Mouse (Mus musculus): ENCODE data around the gene 4930596D02Rik. TPM values are rescaled to one million over a fixed set of nuclear protein-coding genes. Genes with fewer than 3 reads are reported as not detected.

The 4930596D02Rik gene
- total RNA-seq (2021), result not detected in 2 replicates
- long read RNA-seq, experiment 1, result 0 reads
- long read RNA-seq, experiment 2, result 0 reads

- no peak for DNase-seq
Observed at GRCm38 (mm10) chr14:35811878-35812277, at the start of gene 4930596D02Rik. Gene 4930596D02Rik (minus strand): TSS chr14:35811978.

GRCm38 (mm10) chr14:35853254-35853653, 41.5 kb upstream of the 4930596D02Rik start:
- no peak for DNase-seq

GRCm38 (mm10) chr14:35845271-35845670, 33.5 kb upstream of the 4930596D02Rik start:
- DNase-seq, result no peak

GRCm38 (mm10) chr14:35842111-35842721, 30.4 kb upstream of the 4930596D02Rik start:
- DNase-seq, result no peak

DNA sequence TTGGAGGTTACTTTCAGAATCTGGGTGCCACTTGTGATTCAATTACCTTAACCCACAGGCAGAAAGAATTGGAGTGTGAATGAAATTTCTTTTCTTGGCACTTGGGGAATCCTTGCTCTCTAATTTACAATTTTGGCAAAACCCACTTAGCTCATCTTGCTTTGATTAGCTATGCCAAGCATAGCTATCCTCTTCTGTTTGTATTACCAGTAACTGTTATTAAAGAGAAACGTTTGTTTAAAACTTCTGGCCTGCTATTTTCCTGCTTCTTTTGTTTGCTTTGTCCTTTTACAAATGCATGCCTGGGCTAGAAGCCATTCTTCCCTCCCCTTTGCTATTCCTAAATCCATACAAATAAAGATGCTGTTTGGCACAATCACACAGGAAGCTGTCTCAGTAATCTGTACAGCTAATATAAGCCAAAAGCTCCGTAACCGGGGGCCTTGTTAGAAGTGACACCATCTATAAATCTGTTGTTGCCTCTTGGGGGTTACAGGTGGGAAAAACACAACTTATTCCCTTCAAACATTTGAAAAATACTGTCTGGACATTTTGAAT, 19.0 kb downstream of the 4930596D02Rik start:
- DNase-seq, result no peak

DNA sequence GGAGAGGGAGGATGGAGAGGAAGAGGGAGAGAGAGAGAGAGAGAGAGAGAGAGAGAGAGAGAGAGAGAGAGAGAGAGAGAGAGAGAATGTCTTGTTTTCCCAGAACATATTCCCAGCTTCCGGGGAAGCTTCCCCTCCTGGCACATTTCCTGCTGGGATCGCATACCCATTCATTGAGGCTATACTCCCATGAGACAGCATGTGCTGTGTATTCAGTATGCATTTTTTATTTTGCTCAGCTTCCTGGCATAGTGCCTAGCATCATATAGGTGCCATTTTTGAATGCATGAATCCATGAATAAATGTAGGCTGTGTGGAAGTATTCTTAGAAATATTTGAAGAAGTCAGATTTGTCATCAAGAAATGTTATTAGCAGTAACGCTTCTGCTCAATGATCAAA, 31.7 kb downstream of the 4930596D02Rik start:
- DNase-seq, result no peak

- DNase-seq, result no peak
Observed at GRCm38 (mm10) chr14:35773306-35773705, 38.5 kb downstream of the 4930596D02Rik start.
